Mouse (Mus musculus) stomach, embryonic 15.5 days (tissue): Measurements from ENCODE around the gene Hoxa3. TPM values are rescaled to one million over a fixed set of nuclear protein-coding genes. Genes with fewer than 3 reads are reported as not detected.

Source experiments
- ATAC-seq: fragments of 200-750 bp; cut with Nextera tagmentation; 2 replicates; pipeline ENCODE4 v1.8.0; 2017; ENCODE audit warnings: low read depth, moderate number of reproducible peaks, moderate TSS enrichment; ENCODE audit not compliant: insufficient read depth, low FRiP score
- H3K27ac ChIP-seq: fragments of 300-500 bp; sonication (generic); 2 replicates; pipeline ENCODE4 v1.5.1; 2015; ENCODE audit warnings: mild to moderate bottlenecking, inconsistent platforms
- H3K27me3 ChIP-seq: fragments of 300-500 bp; sonication (generic); replicated peaks from 2 replicates; pipeline ENCODE4 v1.6.1; 2015; ENCODE audit warnings: inconsistent platforms
- H3K36me3 ChIP-seq: fragments of 300-500 bp; sonication (generic); 2 replicates; pipeline ENCODE4 v1.6.1; 2015; ENCODE audit warnings: inconsistent platforms
- H3K4me1 ChIP-seq: fragments of 300-500 bp; sonication (generic); 2 replicates; pipeline ENCODE4 v1.6.1; 2015; ENCODE audit warnings: inconsistent platforms
- H3K4me2 ChIP-seq: fragments of 300-500 bp; sonication (generic); 2 replicates; pipeline ENCODE4 v1.6.1; 2015; ENCODE audit warnings: mild to moderate bottlenecking, inconsistent platforms
- H3K4me3 ChIP-seq: fragments of 300-500 bp; sonication (generic); replicated peaks from 2 replicates; pipeline ENCODE4 v1.5.1; 2015; ENCODE audit warnings: inconsistent platforms
- H3K9ac ChIP-seq: fragments of 300-500 bp; sonication (generic); 2 replicates; pipeline ENCODE4 v1.6.1; 2015; ENCODE audit warnings: inconsistent platforms
- H3K9me3 ChIP-seq: fragments of 300-500 bp; sonication (generic); 2 replicates; pipeline ENCODE4 v1.6.1; 2016; ENCODE audit warnings: inconsistent platforms
- WGBS: fragments of 180-500 bp; shearing (Covaris S2); methylation state at CpG from one replicate; pipeline ENCODE4 v1.1.7; 2015; 5-methylcytosine and 5-hydroxymethylcytosine counted together
- polyA plus RNA-seq: library from polyadenylated mRNA; unstranded; fragments of >200 nt; fragmentation: Nextera tagmentation; extraction: Ambion mirVana; gene quantifications from 2 replicates; pipeline ENCODE4 v1.2.1, GENCODE M21; 2015

The Hoxa3 gene
- polyA plus RNA-seq, 1 experiment from 2014 or later = 8.0 TPM

DNA sequence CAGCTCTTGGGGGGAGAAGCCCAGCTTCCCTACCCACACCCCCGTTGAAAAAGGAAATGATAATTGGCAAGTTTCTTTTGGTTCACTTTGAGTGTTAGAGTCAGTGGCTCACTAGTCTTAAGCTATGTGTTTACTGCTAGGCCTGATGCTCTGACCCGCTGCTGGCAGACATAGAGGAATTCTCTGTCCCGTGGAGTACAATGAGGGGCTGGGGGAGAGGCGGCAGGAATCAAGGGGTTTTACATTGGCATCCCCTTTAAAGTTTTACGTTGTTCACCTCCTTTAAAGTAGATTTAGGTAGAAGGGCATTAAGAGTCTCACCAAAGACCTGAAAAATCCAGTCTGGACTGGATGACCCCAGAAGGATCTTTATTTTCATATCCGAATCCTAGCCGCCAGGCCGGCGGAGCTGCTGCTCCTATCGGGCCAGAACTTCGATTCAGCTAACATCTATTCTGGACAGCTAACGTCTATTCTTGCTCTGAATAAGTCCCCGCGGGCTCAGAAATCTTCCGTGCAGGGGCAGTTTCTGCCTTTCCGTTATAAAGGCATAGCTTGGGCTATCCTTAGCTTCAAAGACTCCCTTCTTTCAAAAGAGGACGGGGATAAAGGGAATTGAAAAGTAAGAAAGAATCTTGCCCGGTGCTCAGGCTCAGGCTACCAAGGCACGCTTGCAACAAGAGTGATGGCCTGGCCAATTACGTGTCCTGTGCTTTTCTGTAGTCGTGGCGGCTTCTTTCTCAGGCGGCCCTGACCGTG lies 39.1 kb upstream of the Hoxa3 start:
- no peaks in the 10 kb centered on the region for H3K36me3 ChIP-seq
- peaks cover 4% of the 10 kb centered on the region; the same call in 1 of the 2 replicates for H3K4me1 ChIP-seq
- peaks cover 86% of the 10 kb centered on the region for H3K27me3 ChIP-seq
- no peak for ATAC-seq
- WGBS = 5% methylated on average over 24 of the region's 24 CpGs
- no peak overlapping the region for H3K4me2 ChIP-seq
- no peak overlapping the region for H3K27ac ChIP-seq
- H3K9me3 ChIP-seq = no peaks in the 10 kb centered on the region
- no peak overlapping the region for H3K9ac ChIP-seq
- no peak overlapping the region for H3K4me3 ChIP-seq

GRCm38 (mm10) chr6:52251177-52251879 lies 38.2 kb upstream of the Hoxa3 start:
- peaks cover 6% of the 10 kb centered on the region; the same call in 1 of the 2 replicates for H3K4me1 ChIP-seq
- WGBS = 11% methylated on average over 7 of the region's 7 CpGs
- no peak overlapping the region for H3K4me2 ChIP-seq
- peaks cover 89% of the 10 kb centered on the region for H3K27me3 ChIP-seq
- H3K4me3 ChIP-seq = no peak overlapping the region
- no peak for ATAC-seq
- no peak overlapping the region for H3K9ac ChIP-seq
- no peaks in the 10 kb centered on the region for H3K36me3 ChIP-seq
- no peak overlapping the region for H3K27ac ChIP-seq
- H3K9me3 ChIP-seq = no peaks in the 10 kb centered on the region

- Histone ChIP-seq H3K9ac (no peak overlapping the region), H3K4me3 (no peak overlapping the region), H3K27ac (no peak overlapping the region), H3K36me3 (no peaks in the 10 kb centered on the region), H3K27me3 (peaks cover 93% of the 10 kb centered on the region), H3K4me2 (no peak overlapping the region), H3K4me1 (peaks cover 16% of the 10 kb centered on the region), H3K9me3 (no peaks in the 10 kb centered on the region)
- ATAC-seq = no peak
- WGBS = 6% methylated on average over 4 of the region's 4 CpGs
Observed at GRCm38 (mm10) chr6:52249826-52250225, 36.7 kb upstream of the Hoxa3 start.

DNA sequence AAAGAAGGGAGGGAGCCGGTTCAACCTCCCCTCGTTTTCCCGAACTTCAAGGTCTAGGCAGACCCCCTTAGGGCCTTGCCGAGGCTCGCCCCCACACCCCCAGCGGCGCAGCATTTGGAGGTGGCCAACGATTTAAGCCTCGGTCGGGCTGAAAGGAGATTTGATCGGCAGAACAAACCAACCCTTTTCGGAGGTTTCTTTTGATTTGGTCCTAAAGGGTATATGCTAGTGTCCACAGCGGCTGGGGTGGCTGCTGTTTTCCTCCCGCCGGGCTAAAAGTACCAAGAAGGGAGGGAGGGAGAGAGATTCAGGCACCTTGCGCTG lies 36.2 kb upstream of the Hoxa3 start:
- H3K4me2 ChIP-seq = no peak overlapping the region
- no peaks in the 10 kb centered on the region for H3K9me3 ChIP-seq
- no peak overlapping the region for H3K27ac ChIP-seq
- ATAC-seq = no peak
- H3K36me3 ChIP-seq = no peaks in the 10 kb centered on the region
- 1% methylated on average over 16 of the region's 16 CpGs for WGBS
- no peak overlapping the region for H3K4me3 ChIP-seq
- no peak overlapping the region for H3K9ac ChIP-seq
- peaks cover 16% of the 10 kb centered on the region for H3K4me1 ChIP-seq
- H3K27me3 ChIP-seq = peaks cover 96% of the 10 kb centered on the region

- H3K27me3 ChIP-seq = peaks cover 96% of the 10 kb centered on the region
- peaks cover 16% of the 10 kb centered on the region for H3K4me1 ChIP-seq
- no peaks in the 10 kb centered on the region for H3K9me3 ChIP-seq
- no peak overlapping the region for H3K9ac ChIP-seq
- H3K27ac ChIP-seq = no peak overlapping the region
- WGBS = 3% methylated on average over 27 of the region's 27 CpGs
- H3K36me3 ChIP-seq = no peaks in the 10 kb centered on the region
- ATAC-seq = no peak
- no peak overlapping the region for H3K4me3 ChIP-seq
- no peak overlapping the region for H3K4me2 ChIP-seq
Observed at GRCm38 (mm10) chr6:52248638-52249414, 35.7 kb upstream of the Hoxa3 start.

- no peak for ATAC-seq
- no peaks in the 10 kb centered on the region for H3K9me3 ChIP-seq
- WGBS = 1% methylated on average over 23 of the region's 23 CpGs
- H3K4me1 ChIP-seq = peaks cover 12% of the 10 kb centered on the region
- H3K9ac ChIP-seq = no peak overlapping the region
- H3K27me3 ChIP-seq = peaks cover 97% of the 10 kb centered on the region
- no peak overlapping the region for H3K4me3 ChIP-seq
- no peaks in the 10 kb centered on the region for H3K36me3 ChIP-seq
- no peak overlapping the region for H3K4me2 ChIP-seq
- no peak overlapping the region for H3K27ac ChIP-seq
Observed at GRCm38 (mm10) chr6:52247766-52248637, 34.9 kb upstream of the Hoxa3 start.

GRCm38 (mm10) chr6:52246916-52247315 lies 33.8 kb upstream of the Hoxa3 start:
- Histone ChIP-seq H3K27ac (no peak overlapping the region), H3K36me3 (no peaks in the 10 kb centered on the region), H3K27me3 (peaks cover 97% of the 10 kb centered on the region), H3K9ac (no peak overlapping the region), H3K4me2 (no peak overlapping the region), H3K4me1 (peaks cover 12% of the 10 kb centered on the region), H3K4me3 (no peak overlapping the region), H3K9me3 (no peaks in the 10 kb centered on the region)
- 9% methylated on average over 3 of the region's 3 CpGs for WGBS
- ATAC-seq = no peak

- Histone ChIP-seq H3K4me3 (no peak overlapping the region), H3K27me3 (peaks cover 97% of the 10 kb centered on the region), H3K9ac (no peak overlapping the region)
Observed at GRCm38 (mm10) chr6:52246403-52246803, 33.3 kb upstream of the Hoxa3 start.

DNA sequence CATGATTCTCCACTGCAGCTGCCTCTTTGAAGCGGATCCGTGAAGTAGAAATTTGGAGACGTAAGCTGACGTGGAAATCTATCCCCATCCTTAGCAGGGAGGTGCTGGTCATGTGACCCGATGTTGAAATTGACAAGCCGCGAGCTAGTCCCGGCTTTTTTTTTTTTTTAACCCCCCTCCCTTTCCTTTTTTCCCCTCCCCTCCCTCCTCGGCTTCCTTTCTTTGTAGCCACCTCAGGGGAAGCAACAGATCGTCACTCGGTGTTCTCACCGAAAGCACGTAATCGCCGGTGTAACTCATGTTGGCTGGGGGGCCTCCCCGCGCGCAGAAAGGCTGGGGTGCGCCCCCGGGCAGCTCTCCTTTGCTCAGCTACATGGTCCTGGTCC lies 32.6 kb upstream of the Hoxa3 start, which contains the start of gene Hoxa11:
Hoxa11 (minus strand) TSS at position 54 of the 386 bp plus-strand sequence.
- Histone ChIP-seq H3K4me1 (peaks cover 12% of the 10 kb centered on the region), H3K27ac (no peak within 1 kb of the TSS)
- 2% methylated on average over 20 of the region's 20 CpGs for WGBS

More at GRCm38 (mm10) chr6:52246403-52246803, 33.3 kb upstream of the Hoxa3 start:
- Histone ChIP-seq H3K27ac (no peak overlapping the region), H3K4me1 (peaks cover 12% of the 10 kb centered on the region), H3K4me2 (no peak overlapping the region), H3K9me3 (no peaks in the 10 kb centered on the region), H3K36me3 (no peaks in the 10 kb centered on the region)
- ATAC-seq = no peak
- WGBS = 1% methylated on average over 26 of the region's 26 CpGs

DNA sequence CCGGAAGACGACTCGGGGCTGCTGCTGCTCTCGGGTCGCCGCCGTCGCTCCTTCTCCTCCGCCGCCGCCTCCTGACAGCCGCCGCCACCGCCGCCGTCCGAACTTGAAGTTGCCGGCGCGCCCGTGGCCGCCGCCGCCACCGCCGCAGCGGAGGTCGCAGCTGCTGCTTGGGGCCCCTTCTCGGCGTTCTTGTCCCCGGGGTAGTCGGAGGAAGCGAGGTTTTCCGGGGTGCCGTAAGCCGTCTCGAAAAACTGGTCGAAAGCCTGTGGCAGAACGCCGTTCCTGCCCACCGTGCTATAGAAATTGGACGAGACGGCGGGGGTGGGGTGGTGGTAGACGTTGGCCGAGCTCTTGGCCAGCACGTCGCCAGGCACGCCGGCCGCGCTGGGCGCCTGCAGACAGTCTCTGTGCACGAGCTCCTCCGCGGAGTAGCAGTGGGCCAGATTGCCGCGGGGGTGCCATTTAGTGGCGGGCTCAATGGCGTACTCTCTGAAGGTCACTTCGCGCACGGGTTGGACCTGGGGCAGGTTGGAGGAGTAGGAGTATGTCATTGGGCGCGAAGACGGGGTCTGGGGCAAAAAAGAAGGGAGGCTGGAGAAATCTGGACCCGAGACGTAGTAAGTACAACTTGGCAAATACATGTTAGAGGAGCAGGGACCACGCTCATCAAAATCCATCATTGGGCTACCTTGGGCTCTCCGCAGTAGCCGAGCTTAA lies 32.1 kb upstream of the Hoxa3 start:
- H3K27me3 ChIP-seq = peaks cover 98% of the 10 kb centered on the region
- no peak overlapping the region for H3K27ac ChIP-seq
- H3K9ac ChIP-seq = no peak overlapping the region
- H3K36me3 ChIP-seq = no peaks in the 10 kb centered on the region
- 0 out of 2 replicates have a peak overlapping the region, but pooled peaks have one; percentile 10 for H3K4me2 ChIP-seq
- under 1% methylated on average over 71 of the region's 71 CpGs for WGBS
- H3K4me1 ChIP-seq = peaks cover 12% of the 10 kb centered on the region
- no peaks in the 10 kb centered on the region for H3K9me3 ChIP-seq
- ATAC-seq = no peak
- H3K4me3 ChIP-seq = peak overlapping the region; percentile 20; the same call in 1 of the 2 replicates

More for the DNA sequence above, 32.6 kb upstream of the Hoxa3 start, which contains the start of gene Hoxa11:
- Histone ChIP-seq H3K9ac (no peak within 1 kb of the TSS), H3K27me3 (peaks cover 97% of the 10 kb centered on the region), H3K4me2 (0 out of 2 replicates have a peak within 1 kb of the TSS, but pooled peaks have one; percentile 10), H3K9me3 (no peaks in the 10 kb centered on the region), H3K4me3 (peak within 1 kb of the TSS; percentile 20; the same call in 1 of the 2 replicates), H3K36me3 (no peaks in the 10 kb centered on the region)
- no peak for ATAC-seq
